Mouse (Mus musculus) C2C12 (cell line): Measurements from ENCODE around the gene Creb3l1.

Source experiments
- CTCF ChIP-seq: IDR thresholded peaks from one replicate; pipeline ENCODE4 v1.5.1; 2011; ENCODE audit not compliant: control insufficient read depth, insufficient read depth, insufficient read length
- FOSL1 ChIP-seq: IDR thresholded peaks from one replicate; pipeline ENCODE4 v1.8.0; 2011; ENCODE audit warnings: mild to moderate bottlenecking, low read length; ENCODE audit not compliant: poor library complexity, insufficient read depth, severe bottlenecking
- MAX ChIP-seq: IDR thresholded peaks from one replicate; pipeline ENCODE4 v1.6.1; 2011; ENCODE audit warnings: mild to moderate bottlenecking, control low read depth
- MYOG ChIP-seq: IDR thresholded peaks from one replicate; pipeline ENCODE4 v1.6.1; 2011; ENCODE audit not compliant: control insufficient read depth, insufficient read length; ENCODE audit errors: extremely low read depth
- USF1 ChIP-seq: IDR thresholded peaks from one replicate; pipeline ENCODE4 v1.6.1; 2011; ENCODE audit warnings: low read depth, mild to moderate bottlenecking, control low read depth, moderate library complexity

DNA sequence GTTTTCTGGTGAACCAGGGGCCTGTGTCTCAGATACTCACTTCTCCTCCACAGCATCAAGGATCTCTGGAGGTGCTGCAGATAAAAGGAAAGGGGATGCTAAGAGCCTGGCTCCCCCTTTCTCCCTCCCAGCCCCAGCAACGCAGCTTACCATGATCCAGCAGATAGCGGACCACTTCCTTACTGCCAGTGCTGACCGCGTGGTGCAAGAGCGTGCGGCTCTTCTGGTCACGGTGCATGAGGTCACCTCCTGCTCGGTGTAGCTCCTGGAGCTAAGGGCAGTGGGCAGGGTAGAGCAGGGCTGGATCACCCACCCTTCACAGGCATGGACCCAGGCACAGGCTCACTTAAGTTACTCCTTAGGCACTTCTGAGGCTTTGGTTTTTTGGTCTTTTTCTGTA, 90.3 kb downstream of the Creb3l1 start:
- no peak for TF ChIP-seq CTCF
- no peak for TF ChIP-seq MYOG
- TF ChIP-seq USF1: no peak
- TF ChIP-seq FOSL1: no peak
- no peak for TF ChIP-seq MAX
